Mouse (Mus musculus): ENCODE results near the gene Ankib1.

DNA sequence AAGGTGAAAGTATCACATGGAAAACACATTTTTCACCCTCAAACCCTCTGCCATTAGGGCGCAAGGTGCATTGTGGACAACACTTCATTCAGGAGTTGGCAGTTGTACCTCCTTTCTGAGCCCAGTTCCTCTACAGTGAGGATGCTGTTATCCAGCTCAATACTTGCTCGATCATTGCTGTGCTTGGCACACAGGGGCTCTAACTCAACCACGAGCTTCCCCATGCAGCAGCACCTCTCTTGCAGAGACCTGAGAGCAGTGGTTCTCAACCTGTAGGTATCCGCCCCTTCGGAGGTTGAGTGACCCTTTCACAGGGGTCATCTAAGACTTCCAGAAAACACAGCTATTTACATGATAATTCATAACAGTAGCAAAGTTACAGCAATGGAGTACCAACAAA, 151.1 kb downstream of the Ankib1 start:
- TF ChIP-seq CTCF (conservative IDR thresholded peaks at IDR 0.05; ENCODE audit: low read length), result no peak
- TF ChIP-seq NANOG (IDR thresholded peaks at IDR 0.05; ENCODE audit: borderline replicate concordance, low read length), result no peak

Measured in E14TG2a.4 (cell line).